Mouse (Mus musculus) heart, embryonic 14.5 days (tissue): ENCODE data around the gene AC134908.4. TPM values are rescaled to one million over a fixed set of nuclear protein-coding genes. Genes with fewer than 3 reads are reported as not detected.
"Not testable (repeated sequence)": the region's sequence is repeated elsewhere in the genome, so short reads cannot be mapped to it uniquely, and the experiment has no call there.

Source experiments
- ATAC-seq: fragments of 200-750 bp; cut with Nextera tagmentation; 2 replicates; pipeline ENCODE4 v1.8.0; 2017; ENCODE audit warnings: low read depth, moderate TSS enrichment; ENCODE audit not compliant: insufficient number of reproducible peaks, insufficient read depth, low FRiP score
- H3K27ac ChIP-seq, 2 experiments: fragments of 200-500 bp in 1 of 2; fragments of 300-500 bp in 1 of 2; sonication (generic) in 1 of 2; replicated peaks in 1 of 2; 2 replicates each; pipeline ENCODE4 v1.5.1; 2012 to 2014; ENCODE audit warnings: low read depth in 2 of 2, low read length in 2 of 2, control low read depth in 1 of 2, mild to moderate bottlenecking in 1 of 2, mixed read lengths in 1 of 2; ENCODE audit not compliant: control insufficient read depth in 1 of 2, insufficient read depth in 1 of 2
- H3K27me3 ChIP-seq: fragments of 300-500 bp; sonication (generic); 2 replicates; pipeline ENCODE4 v1.6.1; 2014; ENCODE audit warnings: mild to moderate bottlenecking, low read length, control low read depth; ENCODE audit not compliant: control insufficient read depth, insufficient read depth
- H3K36me3 ChIP-seq: fragments of 300-500 bp; sonication (generic); 2 replicates; pipeline ENCODE4 v1.6.1; 2014; ENCODE audit warnings: mild to moderate bottlenecking, control low read depth, low read length, mixed read lengths; ENCODE audit not compliant: control insufficient read depth, insufficient read depth
- H3K4me1 ChIP-seq, 2 experiments: fragments of 200-500 bp in 1 of 2; fragments of 300-500 bp in 1 of 2; sonication (generic) in 1 of 2; 2 replicates each; pipeline ENCODE4 v1.6.1; 2012 to 2014; ENCODE audit warnings: low read length in 2 of 2, control low read depth in 1 of 2, mixed read lengths in 1 of 2; ENCODE audit not compliant: control insufficient read depth in 2 of 2, insufficient read depth in 2 of 2
- H3K4me2 ChIP-seq: fragments of 300-500 bp; sonication (generic); 2 replicates; pipeline ENCODE4 v1.6.1; 2014; ENCODE audit warnings: mild to moderate bottlenecking, low read length
- H3K4me3 ChIP-seq, 2 experiments: fragments of 200-500 bp in 1 of 2; fragments of 300-500 bp in 1 of 2; sonication (generic) in 1 of 2; 2 replicates each; pipeline ENCODE4 v1.5.1; 2012 to 2014; ENCODE audit warnings: low read length in 2 of 2, mild to moderate bottlenecking in 2 of 2, control low read depth in 1 of 2, low read depth in 1 of 2, moderate library complexity in 1 of 2; ENCODE audit not compliant: control insufficient read depth in 1 of 2, insufficient read depth in 1 of 2
- H3K9ac ChIP-seq: fragments of 300-500 bp; sonication (generic); 2 replicates; pipeline ENCODE4 v1.6.1; 2014; ENCODE audit warnings: mild to moderate bottlenecking, low read length
- H3K9me3 ChIP-seq: fragments of 300-500 bp; sonication (generic); 2 replicates; pipeline ENCODE4 v1.6.1; 2016; ENCODE audit warnings: low read length, control low read depth; ENCODE audit not compliant: control insufficient read depth
- WGBS: fragments of 180-500 bp; shearing (Covaris S2); extraction: QIAGEN DNeasy Blood & Tissue Kit; methylation state at CpG from one replicate; pipeline ENCODE4 v1.1.7; 2014; 5-methylcytosine and 5-hydroxymethylcytosine counted together
- microRNA-seq: library from miRNA; unstranded; fragments of <30 nt; microRNA quantifications from one replicate; pipeline ENCODE4, GENCODE M21; 2016
- polyA plus RNA-seq: library from polyadenylated mRNA; unstranded; fragments of >200 nt; fragmentation: Nextera tagmentation; extraction: Ambion mirVana; gene quantifications from 2 replicates; pipeline ENCODE4 v1.2.1, GENCODE M21; 2014

The AC134908.4 gene
- polyA plus RNA-seq, 1 experiment from 2014 or later: not detected

- no peak overlapping the region for H3K4me3 ChIP-seq
- H3K36me3 ChIP-seq: no peaks in the 10 kb centered on the region
- 89% methylated on average over 4 of the region's 4 CpGs for WGBS
These were observed 47.2 kb downstream of the AC134908.4 start for GRCm38 (mm10) chr17:25748238-25748637.

GRCm38 (mm10) chr17:25744311-25744710, 51.1 kb downstream of the AC134908.4 start:
- H3K27me3 ChIP-seq: no peaks in the 10 kb centered on the region; the same call in none of the 2 replicates
- no peaks in the 10 kb centered on the region for H3K4me1 ChIP-seq
- no peak overlapping the region for H3K4me3 ChIP-seq
- 74% methylated on average over 10 of the region's 10 CpGs for WGBS
- no peaks in the 10 kb centered on the region for H3K9me3 ChIP-seq
- no peak overlapping the region for H3K27ac ChIP-seq
- no peak for ATAC-seq
- H3K9ac ChIP-seq: no peak overlapping the region
- H3K4me2 ChIP-seq: no peak overlapping the region
- H3K36me3 ChIP-seq: no peaks in the 10 kb centered on the region

More at GRCm38 (mm10) chr17:25748238-25748637, 47.2 kb downstream of the AC134908.4 start:
- H3K27me3 ChIP-seq: no peaks in the 10 kb centered on the region; the same call in 1 of the 2 replicates
- ATAC-seq: no peak
- H3K4me2 ChIP-seq: no peak overlapping the region
- H3K4me1 ChIP-seq: peaks cover 6 to 7% of the 10 kb centered on the region in 2 experiments; a peak in 3 of 4 replicates
- H3K9ac ChIP-seq: no peak overlapping the region
- H3K9me3 ChIP-seq: no peaks in the 10 kb centered on the region
- H3K27ac ChIP-seq: no peak overlapping the region

- Histone ChIP-seq H3K9me3 (no peaks in the 10 kb centered on the region), H3K4me1 (no peaks in the 10 kb centered on the region), H3K4me3 (no peak overlapping the region), H3K27ac (no peak overlapping the region), H3K36me3 (no peaks in the 10 kb centered on the region), H3K4me2 (no peak overlapping the region), H3K9ac (no peak overlapping the region), H3K27me3 (no peaks in the 10 kb centered on the region; the same call in none of the 2 replicates)
- no peak for ATAC-seq
- 83% methylated on average over 9 of the region's 9 CpGs for WGBS
These were observed 51.6 kb downstream of the AC134908.4 start for GRCm38 (mm10) chr17:25743831-25744230.

GRCm38 (mm10) chr17:25741471-25741870, 54.0 kb downstream of the AC134908.4 start:
- not testable (repeated sequence) for H3K27ac ChIP-seq, H3K9me3 ChIP-seq, H3K9ac ChIP-seq, H3K4me3 ChIP-seq, H3K4me1 ChIP-seq, H3K4me2 ChIP-seq, ATAC-seq, H3K27me3 ChIP-seq, H3K36me3 ChIP-seq
- WGBS: 62% methylated on average over 12 of the region's 12 CpGs

Small RNA genes within 50 kb of the gene (microRNA-seq; reads per million reads assigned to microRNA genes)
- gene Gm25083 (not detected), gene Mir3082 (1.7 reads per million), gene Mir6966 (not detected)

Other genes with a start within 250 kb of the AC134908.4 start
- 0.44 and 0.70 TPM in 2 replicates for gene Sox8, start 225.0 kb downstream of the AC134908.4 start, polyA plus RNA-seq
- gene Lmf1, start 216.6 kb downstream of the AC134908.4 start, polyA plus RNA-seq: 36.3 and 37.8 TPM in 2 replicates
- 2.4 and 3.7 TPM in 2 replicates for gene Gng13, start 78.5 kb downstream of the AC134908.4 start, polyA plus RNA-seq
- 8.0 and 9.5 TPM in 2 replicates for gene Chtf18, start 68.2 kb downstream of the AC134908.4 start, polyA plus RNA-seq
- 12.0 and 13.4 TPM in 2 replicates for gene Rpusd1, start 68.0 kb downstream of the AC134908.4 start, polyA plus RNA-seq
- not detected in 2 replicates for gene Mslnl, start 59.6 kb downstream of the AC134908.4 start, polyA plus RNA-seq
- 31.9 and 34.7 TPM in 2 replicates for gene Msln, start 41.3 kb downstream of the AC134908.4 start, polyA plus RNA-seq
- 36.6 and 37.2 TPM in 2 replicates for gene Narfl, start 21.9 kb downstream of the AC134908.4 start, polyA plus RNA-seq
- gene Haghl, start 10.0 kb downstream of the AC134908.4 start, polyA plus RNA-seq: 59.4 and 60.2 TPM in 2 replicates
- 0.09 TPM in 1 of 2 replicates, not detected in the other for gene Ccdc78, start 9.1 kb downstream of the AC134908.4 start, polyA plus RNA-seq
- gene Fam173a, start 2.8 kb downstream of the AC134908.4 start, polyA plus RNA-seq: 58.4 and 76.0 TPM in 2 replicates
- gene Metrn, start 1.5 kb upstream of the AC134908.4 start, polyA plus RNA-seq: 3.3 and 10.1 TPM in 2 replicates
- gene Fbxl16, start 13.4 kb upstream of the AC134908.4 start, polyA plus RNA-seq: 0.85 and 1.1 TPM in 2 replicates
- gene Wdr24, start 28.0 kb upstream of the AC134908.4 start, polyA plus RNA-seq: 15.2 and 17.3 TPM in 2 replicates
- gene Jmjd8, start 33.2 kb upstream of the AC134908.4 start, polyA plus RNA-seq: 28.8 and 30.0 TPM in 2 replicates
- gene Stub1, start 37.7 kb upstream of the AC134908.4 start, polyA plus RNA-seq: 282 and 298 TPM in 2 replicates
- gene Rhbdl1, start 41.6 kb upstream of the AC134908.4 start, polyA plus RNA-seq: 1.2 and 1.5 TPM in 2 replicates
- gene Gm20683, start 46.1 kb upstream of the AC134908.4 start, polyA plus RNA-seq: 1.2 and 1.9 TPM in 2 replicates
- 11.5 and 12.7 TPM in 2 replicates for gene Rhot2, start 49.2 kb upstream of the AC134908.4 start, polyA plus RNA-seq
- 8.2 and 8.6 TPM in 2 replicates for gene Wdr90, start 65.8 kb upstream of the AC134908.4 start, polyA plus RNA-seq
- 164 and 184 TPM in 2 replicates for gene Mcrip2, start 73.1 kb upstream of the AC134908.4 start, polyA plus RNA-seq
- 36.7 and 41.7 TPM in 2 replicates for gene Mettl26, start 79.4 kb upstream of the AC134908.4 start, polyA plus RNA-seq
- gene Wfikkn1, start 85.2 kb upstream of the AC134908.4 start, polyA plus RNA-seq: 0.27 and 0.53 TPM in 2 replicates
- gene Rab40c, start 124.1 kb upstream of the AC134908.4 start, polyA plus RNA-seq: 7.5 and 8.8 TPM in 2 replicates
- 61.8 and 62.7 TPM in 2 replicates for gene Pigq, start 149.3 kb upstream of the AC134908.4 start, polyA plus RNA-seq
- gene Nhlrc4, start 149.3 kb upstream of the AC134908.4 start, polyA plus RNA-seq: 0.09 TPM in 1 of 2 replicates, not detected in the other
- 0.09 TPM in 1 of 2 replicates, not detected in the other for gene A930017K11Rik, start 156.9 kb upstream of the AC134908.4 start, polyA plus RNA-seq
- 11.2 and 11.3 TPM in 2 replicates for gene Capn15, start 190.1 kb upstream of the AC134908.4 start, polyA plus RNA-seq